Mouse (Mus musculus) common myeloid progenitor, adult 5-6 weeks (primary cell): ENCODE results near the gene Qrfpr. TPM values are rescaled to one million over a fixed set of nuclear protein-coding genes. Genes with fewer than 3 reads are reported as not detected.

Experiments used
- ATAC-seq: replicated peaks from 2 replicates; pipeline ENCODE4 v1.8.0; 2016; ENCODE audit warnings: low read depth, mild to moderate bottlenecking, moderate TSS enrichment, inconsistent platforms; ENCODE audit not compliant: poor library complexity, severe bottlenecking
- total RNA-seq: library from RNA; stranded (forward); fragments of 200-1000, 187-1606 nt; gene quantifications from 2 replicates; pipeline ENCODE4 v1.2.3, GENCODE M21; 2017

Gene Qrfpr
- not detected in 2 replicates for total RNA-seq

DNA sequence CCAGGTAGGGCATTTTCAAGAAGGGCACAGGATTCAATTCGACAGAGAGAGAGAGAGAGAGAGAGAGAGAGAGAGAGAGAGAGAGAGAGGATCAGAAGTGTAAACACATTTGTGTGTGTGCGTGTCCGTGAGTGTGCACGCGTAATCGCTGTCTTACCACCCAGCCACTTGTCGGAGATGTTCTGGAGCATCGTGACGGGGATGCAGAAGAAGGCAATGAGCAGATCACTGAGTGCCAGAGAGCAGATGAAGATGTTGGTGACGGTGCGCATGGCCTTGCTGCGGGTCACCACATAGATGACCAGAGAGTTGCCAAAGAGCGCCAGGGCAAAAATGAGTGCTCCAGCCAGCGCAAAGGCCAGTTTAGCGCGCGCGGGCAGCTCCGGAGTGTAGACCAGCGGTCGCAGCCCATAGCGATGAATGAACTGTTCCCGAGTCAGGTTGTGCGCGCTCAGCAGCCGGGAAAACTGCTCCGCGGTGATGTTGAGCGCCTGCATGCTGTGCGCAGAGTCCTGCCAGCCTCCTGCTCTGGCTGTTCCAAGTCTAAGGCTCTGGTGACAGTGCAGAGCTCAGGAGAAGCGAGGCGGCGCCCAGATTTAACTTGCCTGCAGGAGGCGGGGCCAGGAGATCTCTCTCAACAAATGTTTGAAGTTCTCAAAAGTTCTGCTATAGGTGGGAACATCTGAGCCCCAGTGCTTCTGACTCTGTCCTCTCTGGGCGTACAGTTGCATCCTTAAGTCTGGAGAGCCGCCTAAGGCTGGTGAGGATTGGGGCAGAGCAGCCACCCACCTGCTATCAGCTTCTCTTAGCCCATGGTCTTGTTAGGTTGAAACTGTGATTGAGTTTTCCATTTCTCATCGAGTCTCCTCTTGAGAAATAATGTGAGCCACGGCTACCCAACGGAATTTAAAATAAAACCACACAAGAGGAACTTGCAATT is at the start of gene Qrfpr:
Gene Qrfpr (minus strand): TSS at position 571 of the 940 bp plus-strand sequence.
- no peak for ATAC-seq

DNA sequence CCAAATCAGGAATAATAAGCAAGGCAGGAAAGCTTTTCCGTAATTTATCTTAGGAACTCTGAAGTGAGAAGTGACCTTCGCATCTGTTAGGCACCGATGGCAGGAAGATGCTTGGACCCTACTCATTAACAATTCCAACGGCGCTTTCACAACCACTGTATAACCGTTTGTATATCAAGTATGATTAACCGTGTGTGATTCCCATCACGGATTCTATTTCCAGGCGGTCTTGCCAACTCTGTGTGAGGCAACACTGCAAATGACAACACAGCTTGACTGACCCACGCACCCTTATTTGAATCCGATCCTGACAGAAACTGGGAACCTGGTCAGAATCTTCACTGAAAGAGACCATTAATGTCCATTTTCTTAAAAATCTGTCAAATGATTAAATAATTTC is 41.8 kb upstream of the Qrfpr start:
- no peak for ATAC-seq

DNA sequence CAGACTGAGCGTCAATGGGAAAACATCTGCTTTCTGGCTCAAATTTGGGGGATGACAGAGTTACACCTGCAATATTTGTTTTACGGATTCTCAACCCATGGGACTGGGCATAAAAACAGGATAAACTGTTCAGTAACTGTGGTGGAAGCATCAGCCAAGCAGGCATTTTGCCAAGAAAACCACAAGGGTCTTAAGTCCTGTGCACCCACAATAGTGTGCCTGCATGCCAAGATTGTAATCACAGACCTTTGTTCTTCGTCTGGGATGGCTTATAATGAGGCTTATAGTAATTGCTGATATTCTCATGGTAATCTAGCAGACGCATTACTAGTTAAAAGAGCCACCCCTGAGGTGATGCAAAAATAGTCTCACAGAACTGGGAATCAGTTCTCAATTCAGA is 41.2 kb upstream of the Qrfpr start:
- no peak for ATAC-seq

DNA sequence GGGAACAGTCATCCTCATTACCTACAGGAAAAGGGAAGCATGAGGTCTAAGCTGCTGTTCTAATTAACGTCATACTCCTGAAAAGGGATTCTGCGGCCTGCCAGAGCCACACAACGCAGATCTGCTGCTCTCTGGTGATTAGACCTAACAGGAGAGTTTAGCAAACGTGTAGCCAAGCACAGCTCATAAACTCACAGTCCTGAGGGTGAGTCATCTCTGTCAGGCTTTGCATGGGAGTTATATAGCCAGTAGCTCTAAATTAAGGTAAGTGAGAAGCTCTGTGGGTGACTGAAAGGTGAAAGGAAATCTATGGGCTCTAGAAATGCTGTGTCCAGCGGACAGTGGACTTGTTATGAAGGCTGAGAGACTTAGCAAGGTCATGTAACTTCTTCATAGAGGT is 28.5 kb upstream of the Qrfpr start:
- ATAC-seq, result no peak

DNA sequence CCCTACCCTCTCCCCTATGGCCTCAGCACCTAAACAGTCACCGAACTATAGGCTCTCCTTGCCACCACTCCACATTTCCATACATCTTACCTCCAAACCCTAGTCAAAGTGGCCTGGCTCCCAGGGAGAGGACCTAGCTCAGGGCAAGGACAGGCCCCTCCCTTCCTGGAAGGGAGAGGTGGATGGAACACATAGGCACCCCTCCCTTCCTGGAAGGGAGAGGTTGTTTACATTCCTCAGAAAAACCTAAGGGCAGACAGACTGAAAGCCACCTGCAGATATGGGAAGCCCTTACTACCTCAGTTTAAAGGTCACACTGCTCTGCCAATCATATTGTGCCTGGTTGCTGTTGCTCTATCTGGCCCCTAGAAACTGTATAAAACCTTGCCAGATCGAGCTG is 26.3 kb upstream of the Qrfpr start:
- no peak for ATAC-seq

DNA sequence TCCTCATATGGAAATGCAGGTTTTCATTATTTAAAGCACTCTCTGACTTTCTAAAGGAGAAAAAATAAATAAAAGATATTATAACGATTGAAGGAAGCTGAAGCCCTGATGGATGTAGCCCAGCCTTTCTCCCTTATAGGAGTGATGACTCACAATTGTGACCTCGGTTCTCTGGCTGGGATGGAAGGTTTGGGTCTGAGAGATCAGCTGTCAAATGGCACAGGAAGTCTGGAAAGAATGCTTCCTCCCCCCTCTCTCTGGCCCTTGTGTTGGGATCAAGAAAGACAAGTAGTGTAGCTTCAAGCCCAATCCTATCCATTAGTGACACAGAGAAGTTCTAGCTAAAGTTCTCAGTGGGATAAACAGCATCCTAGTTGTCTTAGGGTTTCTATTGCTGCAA is 7.8 kb upstream of the Qrfpr start:
- ATAC-seq, result no peak

DNA sequence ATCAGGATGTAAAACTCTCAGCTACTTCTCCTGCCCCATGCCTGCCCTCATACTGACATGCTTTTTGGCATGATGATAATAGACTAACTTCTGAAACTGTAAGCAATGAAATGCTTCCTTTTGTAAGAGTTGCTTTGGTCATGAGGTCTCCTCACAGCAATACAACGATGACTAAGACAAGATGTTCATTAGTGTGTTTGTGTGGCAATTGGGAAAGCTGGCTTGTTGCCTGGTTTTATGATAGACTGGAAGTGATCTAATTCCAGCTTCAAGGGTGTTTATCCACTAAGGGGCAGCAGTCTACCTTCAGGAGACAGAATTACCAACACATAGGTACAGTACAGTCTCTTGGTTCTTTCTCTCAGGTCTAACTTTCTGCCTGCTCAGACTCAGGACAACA is 5.1 kb upstream of the Qrfpr start:
- no peak for ATAC-seq

DNA sequence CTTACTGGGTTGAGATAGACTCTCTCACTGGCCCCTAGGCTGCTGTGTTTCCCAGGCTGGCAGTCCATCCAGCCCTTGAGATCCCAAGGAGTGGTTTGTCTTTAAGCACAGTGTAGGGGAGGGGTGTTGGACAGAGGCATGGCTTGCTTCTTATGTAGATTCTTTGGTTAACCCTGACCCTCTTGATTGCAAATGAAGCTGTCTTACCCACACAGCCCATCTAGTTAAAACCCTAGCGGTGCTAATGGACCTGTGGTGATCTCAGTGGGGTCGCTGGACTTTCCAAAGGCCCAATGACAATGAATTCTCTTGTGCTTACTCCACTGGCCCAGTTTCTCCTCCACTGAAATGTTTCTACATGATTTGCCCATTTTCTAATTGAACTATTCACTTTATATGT is 1.2 kb upstream of the Qrfpr start:
- no peak for ATAC-seq

DNA sequence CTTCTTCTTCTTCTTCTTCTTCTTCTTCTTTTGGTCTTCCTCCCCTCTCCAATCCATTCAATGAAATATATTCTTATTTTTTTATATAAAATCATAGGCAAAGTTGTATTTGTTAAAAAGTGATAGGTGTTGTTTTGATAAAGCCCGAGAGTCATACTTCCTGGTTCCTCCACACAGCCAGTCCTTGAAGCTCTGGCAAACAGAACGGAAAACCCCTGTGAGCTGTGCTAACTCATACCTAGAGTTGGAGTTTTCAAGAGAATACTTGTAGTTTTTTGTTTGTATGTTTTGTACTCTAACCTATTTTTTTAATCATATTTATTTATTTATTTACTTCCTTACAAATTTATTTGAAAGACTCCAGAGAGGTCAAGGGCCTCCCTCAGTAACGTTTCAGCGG is 9.4 kb downstream of the Qrfpr start:
- ATAC-seq, result no peak

DNA sequence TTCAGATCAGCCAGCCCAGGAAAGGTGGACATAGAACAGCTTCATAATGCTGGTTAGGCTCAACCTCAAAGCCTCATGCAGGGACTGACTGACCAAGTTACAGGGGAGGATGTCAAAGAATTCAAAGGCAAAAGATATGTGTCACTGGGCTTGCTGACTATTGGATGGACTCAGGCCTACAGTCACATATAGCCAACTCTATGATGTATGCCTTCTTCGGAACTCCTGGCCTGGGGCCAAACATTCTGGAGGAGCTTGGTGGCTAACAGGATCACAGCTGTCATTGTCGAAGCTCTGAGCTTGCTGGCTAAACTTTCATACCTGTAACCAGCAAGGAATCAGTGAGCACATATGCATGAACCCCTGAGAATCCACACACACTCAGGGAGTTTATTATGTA is 11.2 kb downstream of the Qrfpr start:
- no peak for ATAC-seq

DNA sequence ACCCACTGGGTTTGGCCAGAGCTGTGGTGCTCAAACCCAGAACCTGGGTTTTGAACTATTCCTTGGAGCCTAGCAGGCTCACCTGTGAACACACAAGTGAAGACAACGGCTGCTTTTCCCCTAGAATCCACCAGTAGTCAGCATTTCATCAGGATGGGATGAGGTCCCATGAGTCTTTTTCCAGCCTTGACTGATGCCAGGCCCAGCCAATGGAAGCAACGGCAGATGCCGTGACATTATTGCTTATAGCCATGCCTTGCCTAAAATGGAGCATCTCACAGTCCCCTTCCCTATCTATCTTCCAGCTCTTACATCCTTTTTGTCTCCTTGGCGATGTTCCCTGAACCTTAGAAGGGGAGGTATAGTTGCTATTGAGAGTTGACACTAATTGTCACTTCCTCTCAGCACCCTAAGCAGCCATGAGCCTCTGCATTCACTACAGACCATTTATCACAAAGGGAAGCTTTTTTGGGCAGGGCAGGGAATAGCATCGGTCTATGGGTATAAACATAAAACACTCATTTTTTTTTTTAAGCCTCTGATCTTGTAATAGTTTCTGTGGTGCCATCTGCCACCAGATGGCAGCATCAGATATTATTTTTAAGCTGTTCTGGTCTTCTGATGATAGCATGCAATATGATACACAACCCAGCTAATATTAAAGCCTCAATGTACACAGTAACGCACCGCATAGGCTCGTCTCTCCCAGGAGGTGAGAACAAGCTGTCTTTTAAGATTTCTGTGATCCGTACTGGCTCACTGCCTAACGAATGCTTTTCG is 12.1 kb downstream of the Qrfpr start:
- ATAC-seq, result peak; percentile 73

DNA sequence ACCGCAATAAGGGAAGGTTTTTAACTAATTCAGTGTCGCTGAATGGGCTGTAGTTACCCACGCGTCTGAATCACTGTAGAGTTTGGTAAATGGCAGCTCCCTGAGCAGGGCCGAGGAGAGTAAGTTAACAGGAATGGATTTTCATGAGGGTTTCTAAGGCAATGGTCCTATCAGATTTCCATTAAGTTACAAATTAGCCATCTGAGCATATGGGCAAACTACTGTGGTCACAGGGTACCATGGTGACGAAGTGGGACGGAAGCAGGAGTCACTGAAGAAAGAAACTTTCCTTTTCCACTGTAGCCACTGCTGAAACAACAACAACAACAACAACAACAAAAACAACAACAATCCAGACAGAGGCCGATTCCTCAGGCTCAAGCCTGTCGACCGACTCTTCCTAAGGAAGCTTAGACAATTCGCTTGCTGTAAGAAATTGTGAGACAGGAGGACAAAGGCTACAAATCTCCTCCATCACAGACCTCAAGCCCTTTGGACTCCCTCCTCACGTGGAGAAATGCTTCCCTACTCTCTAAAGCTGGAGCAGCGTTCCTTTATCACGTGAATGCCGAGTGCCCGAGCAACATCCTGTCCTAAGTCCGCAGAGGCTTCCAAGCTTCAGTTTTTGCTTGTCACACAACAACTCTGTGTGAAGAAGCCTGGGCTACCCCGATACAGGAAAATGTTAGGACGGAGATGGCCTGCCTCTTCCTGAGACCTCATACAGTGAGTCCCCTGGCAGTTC is 14.4 kb downstream of the Qrfpr start:
- ATAC-seq, result no peak

DNA sequence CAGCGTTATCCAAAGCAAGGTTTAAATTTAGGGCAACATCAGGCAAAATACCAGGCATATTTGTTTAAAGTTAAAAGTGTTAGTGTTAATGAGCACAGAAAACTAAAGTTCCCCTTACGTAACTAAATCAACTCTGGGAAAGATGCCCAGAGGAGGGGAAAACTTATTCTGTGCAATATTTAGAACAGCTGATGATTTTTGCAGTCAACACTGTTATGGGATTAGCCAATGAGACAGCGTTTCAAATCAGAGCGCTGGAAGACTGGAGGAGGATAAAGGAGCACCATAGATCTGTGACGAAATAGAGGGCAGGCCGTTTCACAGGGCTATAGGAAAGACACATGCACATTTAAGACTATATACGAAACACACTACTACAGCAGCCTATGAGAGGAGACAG is 19.2 kb downstream of the Qrfpr start:
- no peak for ATAC-seq

DNA sequence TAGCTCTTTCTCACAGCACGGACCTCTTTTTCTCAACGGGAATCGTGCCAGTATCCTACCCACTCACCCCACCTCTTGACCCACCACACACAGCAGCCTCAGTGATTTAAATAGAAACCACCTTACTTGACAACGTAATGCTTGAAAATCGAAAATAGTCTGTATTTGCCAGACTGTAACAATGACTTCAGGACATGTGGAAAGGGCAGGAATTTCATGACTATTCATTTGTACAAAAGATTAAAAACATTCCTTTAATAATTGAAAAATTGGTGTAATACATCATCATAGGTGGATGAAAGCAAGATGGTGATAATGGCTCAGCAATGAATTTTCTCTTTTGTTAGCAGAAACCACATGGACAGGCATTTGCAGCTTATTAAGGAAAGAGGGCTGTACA is 21.0 kb downstream of the Qrfpr start:
- ATAC-seq, result no peak

DNA sequence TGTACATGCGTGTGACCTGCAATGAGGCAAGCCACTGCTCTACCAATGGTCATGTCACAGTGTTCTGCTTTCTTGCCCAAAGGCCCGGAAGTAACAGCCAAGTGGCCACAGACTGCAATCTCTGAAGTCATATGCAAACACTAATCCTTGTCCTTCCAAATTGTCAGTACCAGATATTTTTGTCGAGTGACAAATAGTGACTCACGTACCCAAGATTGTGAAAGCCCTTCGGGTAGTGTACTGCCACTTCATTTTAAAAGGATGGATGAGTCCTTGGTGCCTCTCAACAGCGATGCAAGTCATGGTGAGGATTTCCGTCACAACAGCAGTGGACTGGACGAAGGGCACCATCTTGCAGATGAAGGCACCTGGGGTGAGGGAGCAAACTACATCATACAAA is 32.9 kb downstream of the Qrfpr start:
- ATAC-seq, result no peak

DNA sequence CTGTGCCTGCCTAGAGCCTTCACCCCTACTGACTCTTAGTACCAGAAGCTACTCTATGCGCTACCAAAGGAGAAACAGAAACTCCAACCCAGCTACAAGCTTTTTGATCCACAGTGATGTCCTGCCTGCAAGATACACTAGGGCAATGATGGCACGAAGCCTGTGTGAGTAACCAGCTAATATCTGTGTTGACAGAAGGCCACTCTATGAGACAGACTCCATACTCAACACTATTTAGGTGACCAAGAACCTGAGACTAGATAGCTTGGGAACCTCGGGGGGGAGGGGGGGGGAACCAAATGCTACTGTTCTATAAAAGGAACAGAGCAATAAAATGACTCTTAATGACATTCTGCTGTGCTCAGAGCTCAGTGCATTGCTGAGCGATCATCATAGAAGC is 35.6 kb downstream of the Qrfpr start:
- no peak for ATAC-seq

DNA sequence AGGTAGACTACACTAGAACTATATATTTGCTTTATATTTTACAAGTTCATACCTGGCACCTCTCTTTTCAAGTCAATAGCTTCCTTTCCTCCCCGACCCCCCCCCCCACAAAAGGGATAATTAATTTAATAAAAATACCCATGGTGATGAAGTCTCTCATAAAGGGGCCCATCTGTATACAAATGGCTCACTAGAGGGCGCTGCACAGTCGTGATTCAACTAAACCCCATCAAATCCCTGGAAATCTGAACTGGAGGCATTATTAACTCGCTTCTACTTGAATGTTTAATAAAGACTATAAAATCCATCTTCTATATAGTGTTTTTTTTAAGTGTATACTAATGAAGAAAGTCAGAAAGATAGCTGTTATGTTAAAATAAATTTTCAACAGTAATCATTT is 40.6 kb downstream of the Qrfpr start:
- ATAC-seq, result 0 out of 2 replicates have a peak, but pooled peaks have one; percentile 45

DNA sequence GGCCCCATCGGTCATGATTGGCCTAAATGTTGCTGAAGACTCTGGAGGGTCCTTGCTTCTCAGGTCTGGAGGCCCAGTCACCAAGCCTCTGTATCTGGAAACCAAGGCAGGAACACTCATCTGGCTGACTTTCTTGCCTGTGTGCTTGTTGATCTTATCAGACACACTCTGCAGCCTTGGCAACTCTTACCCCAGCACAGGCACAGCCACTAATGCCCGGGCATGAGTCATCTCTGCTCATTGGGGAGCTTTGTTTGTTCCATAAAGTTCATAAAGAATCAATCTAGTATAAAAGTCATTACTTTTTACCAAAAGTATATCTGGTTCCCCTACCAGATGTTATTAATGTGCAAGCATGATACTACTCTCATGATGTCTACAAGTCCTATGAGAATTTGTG is 48.4 kb downstream of the Qrfpr start:
- ATAC-seq, result no peak

DNA sequence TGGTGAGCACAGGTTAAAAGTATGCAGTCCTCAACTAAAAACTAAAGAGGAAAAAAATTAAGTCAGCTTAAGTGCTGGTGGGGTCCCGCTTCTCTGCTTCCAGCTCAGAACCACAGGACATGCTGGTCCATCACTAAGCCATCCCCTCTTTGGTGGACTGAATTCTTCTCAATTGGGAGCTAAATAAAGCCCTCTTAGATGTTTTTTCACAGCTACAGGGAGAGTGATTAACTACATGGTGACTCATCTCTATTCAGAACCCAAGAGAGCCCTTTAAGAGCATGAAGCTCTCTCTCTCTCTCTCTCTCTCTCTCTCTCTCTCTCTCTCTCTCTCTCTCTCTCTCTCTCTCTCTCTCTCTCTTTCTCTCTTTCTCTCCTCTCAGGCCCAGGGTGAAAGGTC is 50.8 kb downstream of the Qrfpr start:
- ATAC-seq, result no peak

DNA sequence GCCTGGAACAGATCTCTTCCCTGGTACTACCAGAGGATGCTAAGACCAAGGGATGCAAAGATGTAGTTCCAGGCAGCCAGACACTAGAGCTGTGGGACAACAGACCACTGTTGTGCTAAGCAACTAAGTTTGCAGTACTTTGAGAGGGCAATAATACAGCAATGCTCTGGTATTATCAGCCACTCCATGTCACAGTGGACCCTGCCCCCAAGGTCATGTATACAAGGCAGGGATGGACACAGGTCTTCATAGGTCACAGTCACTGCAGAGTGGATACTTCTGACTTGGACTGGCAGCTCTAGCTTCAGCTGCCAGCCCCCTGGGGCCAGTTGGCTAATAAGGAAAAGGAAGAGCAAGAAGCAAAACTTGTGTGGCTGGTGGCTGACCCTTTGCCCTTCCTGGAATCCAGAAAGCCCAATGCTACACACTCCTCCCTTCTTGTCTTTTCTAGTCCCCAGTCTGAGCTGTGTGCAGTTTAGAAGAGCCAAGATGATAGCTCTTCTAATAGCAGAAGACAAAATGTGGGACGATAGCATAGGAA is 51.4 kb downstream of the Qrfpr start:
- no peak for ATAC-seq
